Mouse (Mus musculus) midbrain, embryonic 11.5 days (tissue): ENCODE measurements at regions not wholly inside any gene's neighbourhood (a gene's known extent, or its start where the extent isn't known, plus 50 kb on each side); places are given as distances from the start of the nearest gene placed in this dataset.

ENCODE experiments used
- ATAC-seq: fragments of 200-750 bp; cut with Nextera tagmentation; 2 replicates; pipeline ENCODE4 v1.8.0; 2017; ENCODE audit warnings: moderate TSS enrichment, moderate library complexity; ENCODE audit not compliant: low FRiP score
- DNase-seq: peaks from one replicate; pipeline ENCODE4 v3.0.0; 2015; ENCODE audit warnings: low spot score; ENCODE audit errors: missing footprints
- H3K27ac ChIP-seq: fragments of 300-500 bp; sonication (generic); 2 replicates; pipeline ENCODE4 v1.5.1; 2014; ENCODE audit warnings: low read depth, low read length
- H3K27me3 ChIP-seq: fragments of 300-500 bp; sonication (generic); 2 replicates; pipeline ENCODE4 v1.6.1; 2014; ENCODE audit warnings: mild to moderate bottlenecking, low read length, moderate library complexity, mixed read lengths; ENCODE audit not compliant: control insufficient read depth, insufficient read depth
- H3K36me3 ChIP-seq: fragments of 300-500 bp; sonication (generic); 2 replicates; pipeline ENCODE4 v1.6.1; 2014; ENCODE audit warnings: mild to moderate bottlenecking, low read length, moderate library complexity, mixed read lengths; ENCODE audit not compliant: control insufficient read depth, insufficient read depth
- H3K4me1 ChIP-seq: fragments of 300-500 bp; sonication (generic); 2 replicates; pipeline ENCODE4 v1.6.1; 2014; ENCODE audit warnings: low read length; ENCODE audit not compliant: control insufficient read depth, insufficient read depth
- H3K4me2 ChIP-seq: fragments of 300-500 bp; sonication (generic); 2 replicates; pipeline ENCODE4 v1.6.1; 2014; ENCODE audit warnings: mild to moderate bottlenecking, moderate library complexity
- H3K4me3 ChIP-seq: fragments of 300-500 bp; sonication (generic); 2 replicates; pipeline ENCODE4 v1.5.1; 2014; ENCODE audit warnings: low read depth, low read length
- H3K9ac ChIP-seq: fragments of 300-500 bp; sonication (generic); 2 replicates; pipeline ENCODE4 v1.6.1; 2014; ENCODE audit warnings: low read length
- H3K9me3 ChIP-seq: fragments of 300-500 bp; sonication (generic); 2 replicates; pipeline ENCODE4 v1.6.1; 2016; ENCODE audit warnings: low read length; ENCODE audit not compliant: control insufficient read depth
- WGBS: fragments of 180-500 bp; shearing (Covaris S2); extraction: QIAGEN DNeasy Blood & Tissue Kit; methylation state at CpG from one replicate; pipeline ENCODE4 v1.1.7; 2014; 5-methylcytosine and 5-hydroxymethylcytosine counted together

DNA sequence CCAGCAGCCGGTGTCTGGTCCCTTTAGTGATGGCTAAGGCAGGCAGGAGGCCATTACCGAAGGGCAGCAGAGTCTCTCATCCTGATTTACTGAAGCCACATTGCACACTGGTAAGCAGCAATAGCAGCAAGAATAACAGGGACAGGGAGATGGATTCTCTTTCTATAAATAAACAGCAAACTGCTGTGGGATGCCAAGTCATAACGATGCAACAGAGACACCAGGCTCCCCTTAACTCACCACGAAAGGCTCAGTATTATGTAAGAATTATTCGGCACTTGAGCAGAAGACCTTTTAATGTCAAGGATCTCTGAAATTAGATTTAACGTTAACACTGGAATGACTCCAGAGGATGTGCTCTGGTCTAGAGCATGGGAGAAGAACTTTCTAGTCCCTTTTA, 202.1 kb downstream of the Ddx10 start:
- no peak for DNase-seq
- ATAC-seq: no peak
- 80% methylated on average over 6 of the region's 6 CpGs for WGBS

GRCm38 (mm10) chr9:53033797-53034196, 214.1 kb downstream of the Ddx10 start:
- Histone ChIP-seq H3K4me2 (no peak overlapping the region), H3K27me3 (no peaks in the 10 kb centered on the region), H3K27ac (no peak overlapping the region), H3K4me3 (no peak overlapping the region), H3K36me3 (no peaks in the 10 kb centered on the region), H3K4me1 (no peaks in the 10 kb centered on the region), H3K9ac (no peak overlapping the region), H3K9me3 (no peaks in the 10 kb centered on the region)
- no peak for DNase-seq
- 89% methylated on average over 4 of the region's 4 CpGs for WGBS
- ATAC-seq: no peak

More for the DNA sequence above, 202.1 kb downstream of the Ddx10 start:
- no peak overlapping the region for H3K4me3 ChIP-seq
- no peaks in the 10 kb centered on the region for H3K36me3 ChIP-seq
- no peaks in the 10 kb centered on the region for H3K27me3 ChIP-seq
- no peaks in the 10 kb centered on the region for H3K4me1 ChIP-seq
- H3K9me3 ChIP-seq: no peaks in the 10 kb centered on the region
- H3K4me2 ChIP-seq: no peak overlapping the region
- H3K27ac ChIP-seq: no peak overlapping the region
- no peak overlapping the region for H3K9ac ChIP-seq

- Histone ChIP-seq H3K36me3 (no peaks in the 10 kb centered on the region), H3K4me2 (no peak overlapping the region), H3K4me3 (no peak overlapping the region), H3K9ac (no peak overlapping the region), H3K9me3 (no peaks in the 10 kb centered on the region), H3K4me1 (no peaks in the 10 kb centered on the region), H3K27me3 (no peaks in the 10 kb centered on the region), H3K27ac (no peak overlapping the region)
- 86% methylated on average over 4 of the region's 4 CpGs for WGBS
- ATAC-seq: no peak
- DNase-seq: no peak
Measured at GRCm38 (mm10) chr9:53022096-53022495, 225.8 kb downstream of the Ddx10 start.

- Histone ChIP-seq H3K27me3 (no peaks in the 10 kb centered on the region), H3K4me2 (no peak overlapping the region), H3K27ac (no peak overlapping the region), H3K4me1 (no peaks in the 10 kb centered on the region), H3K9me3 (no peaks in the 10 kb centered on the region; the same call in 1 of the 2 replicates), H3K4me3 (no peak overlapping the region), H3K9ac (no peak overlapping the region), H3K36me3 (no peaks in the 10 kb centered on the region)
- no peak for ATAC-seq
- WGBS: 97% methylated on average over 9 of the region's 9 CpGs
- DNase-seq: no peak
Measured at GRCm38 (mm10) chr9:53010741-53011140, 237.1 kb downstream of the Ddx10 start.

DNA sequence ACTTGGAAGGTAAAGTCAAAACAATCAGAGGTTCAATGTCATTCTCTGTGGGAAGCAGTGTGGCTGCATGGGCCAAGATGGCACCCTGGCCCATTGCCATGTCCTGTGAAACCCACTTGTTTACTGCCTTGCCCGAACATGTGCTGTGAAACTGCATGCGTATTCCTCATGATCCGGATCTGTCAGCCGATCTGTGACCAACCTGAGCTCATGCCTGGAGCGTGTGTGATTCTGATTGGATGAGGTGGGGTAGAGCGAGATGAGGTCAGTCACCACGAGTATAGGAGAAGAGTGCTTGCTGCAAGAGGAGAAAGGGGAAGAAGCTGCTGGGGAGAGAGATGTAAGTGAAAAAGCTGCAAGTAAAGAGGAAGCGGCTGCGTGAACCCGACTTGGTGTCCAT, 240.5 kb downstream of the Ddx10 start:
- H3K27ac ChIP-seq: no peak overlapping the region
- no peak overlapping the region for H3K4me3 ChIP-seq

GRCm38 (mm10) chr9:53006085-53006484, 241.8 kb downstream of the Ddx10 start:
- Histone ChIP-seq H3K4me2 (no peak overlapping the region), H3K27me3 (no peaks in the 10 kb centered on the region), H3K27ac (no peak overlapping the region), H3K36me3 (no peaks in the 10 kb centered on the region), H3K4me3 (no peak overlapping the region), H3K4me1 (no peaks in the 10 kb centered on the region; the same call in 1 of the 2 replicates), H3K9me3 (no peaks in the 10 kb centered on the region), H3K9ac (no peak overlapping the region)
- 83% methylated on average over 1 of the region's 1 CpGs for WGBS
- ATAC-seq (no peak), DNase-seq (no peak)

More for the DNA sequence above, 240.5 kb downstream of the Ddx10 start:
- H3K4me1 ChIP-seq: no peaks in the 10 kb centered on the region; the same call in 1 of the 2 replicates
- H3K9ac ChIP-seq: no peak overlapping the region
- H3K9me3 ChIP-seq: no peaks in the 10 kb centered on the region
- H3K4me2 ChIP-seq: no peak overlapping the region
- ATAC-seq (no peak), DNase-seq (no peak)
- 95% methylated on average over 10 of the region's 10 CpGs for WGBS
- no peaks in the 10 kb centered on the region for H3K27me3 ChIP-seq
- no peaks in the 10 kb centered on the region for H3K36me3 ChIP-seq

DNA sequence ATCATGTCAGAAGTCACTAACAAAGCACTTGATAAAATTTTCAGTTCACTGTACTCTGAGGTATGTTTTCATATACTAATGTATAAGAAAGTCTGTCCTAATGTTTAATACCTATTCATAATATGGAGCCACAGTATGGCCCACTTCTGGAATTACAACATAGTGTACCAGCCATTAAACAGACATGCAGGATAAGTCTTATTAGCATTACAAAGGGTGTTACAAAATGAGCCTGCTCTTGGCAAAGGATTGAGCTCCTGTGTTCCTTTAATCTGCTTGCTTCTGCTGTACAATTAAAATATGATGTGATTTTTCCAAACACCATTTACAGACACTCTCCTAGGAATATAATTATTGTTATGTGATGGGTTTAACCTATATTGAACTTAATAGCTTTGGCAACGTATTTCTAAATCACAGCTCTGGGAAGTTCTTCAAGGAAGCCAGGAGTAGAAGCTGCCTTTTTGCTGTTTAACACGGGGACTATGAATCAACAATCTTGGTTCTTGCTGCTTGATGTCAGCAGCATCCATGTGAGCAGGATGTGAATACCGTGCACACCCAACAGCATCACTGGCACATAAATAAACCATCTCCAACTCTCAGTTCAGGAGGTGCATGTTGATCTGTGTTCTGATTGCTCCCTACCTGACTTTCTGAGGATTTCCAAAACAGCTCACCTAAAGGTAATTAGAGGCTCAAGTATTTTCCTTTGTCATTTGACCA, 243.4 kb downstream of the Ddx10 start:
- Histone ChIP-seq H3K4me3 (no peak overlapping the region), H3K27me3 (no peaks in the 10 kb centered on the region), H3K27ac (no peak overlapping the region), H3K9ac (no peak overlapping the region), H3K4me2 (no peak overlapping the region), H3K9me3 (no peaks in the 10 kb centered on the region), H3K4me1 (no peaks in the 10 kb centered on the region; the same call in 1 of the 2 replicates), H3K36me3 (no peaks in the 10 kb centered on the region)
- ATAC-seq (peak; percentile 50; the same call in 1 of the 2 replicates), DNase-seq (peak; percentile 82)
- 73% methylated on average over 3 of the region's 3 CpGs for WGBS

GRCm38 (mm10) chr9:52976041-52976440, 271.8 kb downstream of the Ddx10 start:
- no peak overlapping the region for H3K9ac ChIP-seq
- no peaks in the 10 kb centered on the region for H3K36me3 ChIP-seq
- H3K4me1 ChIP-seq: no peaks in the 10 kb centered on the region
- ATAC-seq: no peak
- H3K4me3 ChIP-seq: no peak overlapping the region
- no peak overlapping the region for H3K4me2 ChIP-seq
- DNase-seq: no peak
- 89% methylated on average over 1 of the region's 1 CpGs for WGBS
- H3K27ac ChIP-seq: no peak overlapping the region
- no peaks in the 10 kb centered on the region for H3K9me3 ChIP-seq
- no peaks in the 10 kb centered on the region for H3K27me3 ChIP-seq

GRCm38 (mm10) chr9:52965631-52966030, 282.2 kb downstream of the Ddx10 start:
- H3K9me3 ChIP-seq: no peaks in the 10 kb centered on the region
- 92% methylated on average over 4 of the region's 4 CpGs for WGBS
- no peaks in the 10 kb centered on the region for H3K27me3 ChIP-seq
- H3K4me2 ChIP-seq: no peak overlapping the region
- no peak overlapping the region for H3K27ac ChIP-seq
- no peaks in the 10 kb centered on the region for H3K36me3 ChIP-seq
- no peak overlapping the region for H3K9ac ChIP-seq
- H3K4me3 ChIP-seq: no peak overlapping the region
- ATAC-seq (no peak), DNase-seq (no peak)
- H3K4me1 ChIP-seq: no peaks in the 10 kb centered on the region
